Mouse (Mus musculus): Measurements from ENCODE around the gene Cysltr2. TPM values are rescaled to one million over a fixed set of nuclear protein-coding genes. Genes with fewer than 3 reads are reported as not detected.
A peak's percentile ranks its signal among the peaks of the same experiment; 100 is the strongest.

Gene Cysltr2
- total RNA-seq, 2 experiments from 2014 or later: not detected

- Histone ChIP-seq H3K27ac (no peak overlapping the region), H3K4me3 (no peak overlapping the region)
- no peak for DNase-seq
- TF ChIP-seq CTCF (IDR thresholded peaks at IDR 0.05): no peak
- intact Hi-C loops (cut with DNase I): no loop called here
Measured at GRCm38 (mm10) chr14:73041689-73042088, 7.2 kb downstream of the Cysltr2 start.

- Histone ChIP-seq H3K4me3 (no peak overlapping the region), H3K27ac (no peak overlapping the region)
- intact Hi-C loops (cut with DNase I): no loop called here
- no peak for TF ChIP-seq CTCF (IDR thresholded peaks at IDR 0.05)
- DNase-seq: no peak
Measured at GRCm38 (mm10) chr14:73033290-73033689, 15.6 kb downstream of the Cysltr2 start.

DNA sequence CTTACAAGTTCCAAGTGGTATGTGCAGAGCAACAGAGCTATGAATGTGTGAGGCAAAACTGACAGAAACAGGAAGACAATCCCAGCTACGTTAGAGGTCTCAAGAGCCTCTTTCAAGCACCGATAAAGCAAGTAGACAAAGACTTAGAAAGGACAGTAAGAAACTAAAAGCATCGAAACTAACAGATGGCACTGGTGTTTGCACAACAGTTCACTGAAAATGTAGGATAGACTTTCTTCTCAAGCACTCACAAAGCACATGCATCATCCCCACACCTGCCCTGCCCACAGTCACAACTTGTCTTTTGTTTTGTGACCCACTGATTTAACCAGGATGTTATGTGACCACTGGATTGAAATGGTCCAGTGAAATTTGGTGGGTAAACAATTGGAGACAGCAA lies 17.7 kb downstream of the Cysltr2 start:
- intact Hi-C loops (cut with DNase I): no loop called here
- DNase-seq: no peak
- no peak for TF ChIP-seq CTCF (IDR thresholded peaks at IDR 0.05)
- no peak overlapping the region for H3K27ac ChIP-seq
- H3K4me3 ChIP-seq: no peak overlapping the region

DNA sequence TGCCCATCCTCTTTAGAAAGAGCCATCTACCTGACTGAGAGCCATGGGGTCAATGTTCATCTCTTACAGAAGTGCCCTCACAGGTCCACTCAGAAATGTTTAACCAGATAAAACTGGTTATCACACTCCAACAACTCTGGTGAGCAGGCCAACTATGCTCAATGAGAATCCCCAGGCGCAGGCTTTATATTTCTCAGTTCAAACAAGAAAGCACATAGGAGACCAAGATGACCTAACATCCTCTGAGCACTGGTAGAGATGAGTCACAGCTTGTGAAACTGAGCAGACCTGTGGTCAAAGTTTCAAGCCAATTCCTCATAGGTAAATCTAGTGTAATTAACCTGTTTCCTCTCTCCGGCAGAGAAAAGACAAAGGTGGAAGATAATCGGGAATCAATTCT lies 31.6 kb downstream of the Cysltr2 start:
- intact Hi-C loops (cut with DNase I): no loop called here
- no peak for TF ChIP-seq CTCF (IDR thresholded peaks at IDR 0.05)
- no peak overlapping the region for H3K4me3 ChIP-seq
- DNase-seq: no peak
- no peak overlapping the region for H3K27ac ChIP-seq

- intact Hi-C loops (cut with DNase I): no loop called here
- no peak overlapping the region for H3K27ac ChIP-seq
- no peak for DNase-seq
- TF ChIP-seq CTCF (IDR thresholded peaks at IDR 0.05): no peak
- no peak overlapping the region for H3K4me3 ChIP-seq
Measured at GRCm38 (mm10) chr14:73015386-73015785, 33.5 kb downstream of the Cysltr2 start.

- no peak for TF ChIP-seq CTCF (IDR thresholded peaks at IDR 0.05)
- intact Hi-C loops (cut with DNase I): no loop called here
- H3K4me3 ChIP-seq: no peak overlapping the region
- H3K27ac ChIP-seq: no peak overlapping the region
- no peak for DNase-seq
Measured at GRCm38 (mm10) chr14:73013723-73014544, 35.0 kb downstream of the Cysltr2 start.

DNA sequence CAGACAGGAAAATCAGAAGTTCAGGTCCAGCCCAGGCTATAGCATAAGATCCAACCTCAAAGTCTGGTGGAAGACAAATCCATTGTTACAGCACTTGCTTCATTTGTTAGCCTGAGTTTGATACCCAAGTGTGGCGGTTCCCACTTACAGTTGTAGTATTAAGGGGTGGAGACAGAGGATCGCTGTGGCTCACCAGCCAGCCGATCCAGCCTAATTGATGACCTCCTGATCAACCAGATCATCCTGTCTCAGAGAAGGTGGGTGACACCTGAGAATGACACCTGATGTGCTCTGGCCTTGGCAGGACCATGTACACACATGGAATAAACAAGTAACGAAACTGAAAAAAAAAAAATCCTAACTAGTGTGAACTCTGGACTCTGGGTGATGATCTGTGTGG lies 47.1 kb downstream of the Cysltr2 start:
- H3K27ac ChIP-seq: no peak overlapping the region
- no peak for DNase-seq
- H3K4me3 ChIP-seq: no peak overlapping the region
- TF ChIP-seq CTCF (IDR thresholded peaks at IDR 0.05): no peak
- intact Hi-C loops (cut with DNase I): no loop called here

- H3K4me3 ChIP-seq: peak overlapping the region; percentile 35; the same call in 1 of the 2 replicates
- peak; percentile 82 for TF ChIP-seq CTCF (IDR thresholded peaks at IDR 0.05)
- intact Hi-C loops (cut with DNase I): no loop called here
- peak; percentile 71 for DNase-seq
- no peak overlapping the region for H3K27ac ChIP-seq
Measured at GRCm38 (mm10) chr14:73000325-73000724, 48.6 kb downstream of the Cysltr2 start.

DNA sequence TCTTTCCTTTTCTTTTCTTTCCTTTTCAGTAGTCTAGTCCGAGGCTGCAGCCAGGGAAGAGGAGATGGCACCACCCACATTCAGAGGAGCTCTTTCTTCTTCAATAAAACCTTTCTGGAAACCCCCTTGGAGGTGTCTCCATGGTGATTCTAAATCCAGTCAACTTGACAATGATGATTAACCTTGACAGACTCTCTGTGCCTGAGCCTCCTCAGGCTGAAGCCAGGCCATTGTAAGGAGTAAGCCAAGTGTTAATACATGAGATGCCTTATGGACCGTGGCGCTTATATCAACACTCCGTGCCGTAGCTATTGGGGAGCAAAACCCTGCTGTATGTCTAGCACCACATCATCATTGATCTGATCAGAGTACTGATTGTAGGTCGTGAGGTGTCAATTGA lies 50.8 kb downstream of the Cysltr2 start:
- TF ChIP-seq CTCF (IDR thresholded peaks at IDR 0.05): no peak
- no peak for DNase-seq
- Histone ChIP-seq H3K27ac (no peak overlapping the region), H3K4me3 (no peak overlapping the region)
- intact Hi-C loops (cut with DNase I): no loop called here

DNA sequence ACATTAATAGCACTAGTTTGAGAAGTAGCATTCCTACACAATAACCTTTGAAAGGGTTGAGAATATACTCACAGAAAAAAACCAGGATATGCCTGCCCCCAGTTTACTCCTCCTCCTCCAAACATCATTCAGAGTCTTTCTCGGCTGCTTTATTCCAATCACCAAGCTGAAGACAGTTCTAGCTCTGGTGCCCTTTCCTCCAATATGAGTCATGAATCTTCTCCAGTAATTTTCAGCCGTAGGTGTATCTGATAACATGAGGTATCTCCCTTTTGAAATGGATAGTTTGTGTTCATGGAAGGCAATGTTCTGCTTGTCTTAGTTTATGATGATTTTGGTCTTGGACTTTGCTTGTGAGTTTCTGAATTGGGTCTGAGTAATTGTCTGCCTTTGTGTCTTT lies 62.9 kb downstream of the Cysltr2 start:
- intact Hi-C loops (cut with DNase I): loop anchor here (10.0 kb wide), 1 partner anchor 411 kb away; no protein-coding TSS in a partner anchor
- TF ChIP-seq CTCF (IDR thresholded peaks at IDR 0.05): no peak
- Histone ChIP-seq H3K27ac (no peak overlapping the region), H3K4me3 (no peak overlapping the region)
- no peak for DNase-seq

- TF ChIP-seq CTCF (IDR thresholded peaks at IDR 0.05): no peak
- no peak for DNase-seq
- intact Hi-C loops (cut with DNase I): loop anchor here (10.0 kb wide), 1 partner anchor 410 kb away; no protein-coding TSS in a partner anchor
- Histone ChIP-seq H3K4me3 (no peak overlapping the region), H3K27ac (no peak overlapping the region)
Measured at GRCm38 (mm10) chr14:72985113-72985512, 63.8 kb downstream of the Cysltr2 start.

GRCm38 (mm10) chr14:72983456-72983855 lies 65.5 kb downstream of the Cysltr2 start:
- intact Hi-C loops (cut with DNase I): loop anchor here (10.0 kb wide), 1 partner anchor 409 kb away; no protein-coding TSS in a partner anchor
- H3K27ac ChIP-seq: peak overlapping the region; percentile 70
- peak overlapping the region; percentile 70 for H3K4me3 ChIP-seq
- peak; percentile 90 for TF ChIP-seq CTCF (IDR thresholded peaks at IDR 0.05)
- peak; percentile 89 for DNase-seq

GRCm38 (mm10) chr14:72982981-72983436 lies 65.9 kb downstream of the Cysltr2 start:
- TF ChIP-seq CTCF (IDR thresholded peaks at IDR 0.05): no peak
- DNase-seq: peak; percentile 27
- Histone ChIP-seq H3K4me3 (peak overlapping the region; percentile 70), H3K27ac (peak overlapping the region; percentile 70)
- intact Hi-C loops (cut with DNase I): loop anchor here (10.0 kb wide), 1 partner anchor 408 kb away; no protein-coding TSS in a partner anchor
